ENCODE assay signal across 8 mouse cellular contexts in genomic region chr15:3979871-3980270, GRCm38 (mm10). TPM values are rescaled to one million over a fixed set of nuclear protein-coding genes. Genes with fewer than 3 reads are reported as not detected.
DNase-seq lines count a peak whose midpoint lies in the region; ATAC-seq and TF ChIP-seq lines count a peak whose summit lies in the region.

No protein-coding gene starts in this region.

- WGBS in hindbrain, postnatal 0 days, result 84% methylated on average over 3 of the region's 3 CpGs
- 83% methylated on average over 3 of the region's 3 CpGs for WGBS in midbrain, embryonic 16.5 days

- H3K9me3 ChIP-seq in hindbrain, postnatal 0 days (ENCODE audit: low read length), result no peaks in the 10 kb centered on the region
- no peaks in the 10 kb centered on the region for H3K9me3 ChIP-seq in midbrain, embryonic 16.5 days (replicated peaks; ENCODE audit: control insufficient read depth, low read length, poor library complexity, severe bottlenecking)

- H3K4me2 ChIP-seq in hindbrain, postnatal 0 days (ENCODE audit: low read depth, low read length), result peak overlapping the region; percentile 64
- H3K4me2 ChIP-seq in midbrain, embryonic 16.5 days (ENCODE audit: low read length), result peak overlapping the region; percentile 81

- H3K27me3 ChIP-seq in hindbrain, postnatal 0 days (ENCODE audit: insufficient read depth, low read length), result no peaks in the 10 kb centered on the region
- no peaks in the 10 kb centered on the region for H3K27me3 ChIP-seq in midbrain, embryonic 16.5 days (ENCODE audit: control insufficient read depth, insufficient read depth, low read depth, low read length)

- no peak for DNase-seq in layer of hippocampus, adult 2 months (ENCODE audit: low spot score in 2 of 2)
- no peak for DNase-seq in layer of hippocampus, postnatal 25 days (ENCODE audit: extremely low spot score in 1 of 2, low spot score in 1 of 2)
- DNase-seq in c-Kit-positive CD71-positive TER-119-negative erythroid progenitor cells, embryonic 14.5 days (ENCODE audit: low read depth), result peak; percentile 27
- no peak for DNase-seq in hindbrain, postnatal 0 days (ENCODE audit: low spot score)
- DNase-seq in frontal cortex, postnatal 10 days (ENCODE audit: low spot score in 2 of 2), result no peak
- no peak for DNase-seq in urinary bladder, postnatal 10 days (ENCODE audit: low spot score)

- TF ChIP-seq CTCF in layer of hippocampus, adult 2 months (conservative IDR thresholded peaks at IDR 0.05), result no peak
- TF ChIP-seq CTCF in hindbrain, postnatal 0 days (IDR thresholded peaks at IDR 0.05; ENCODE audit: low read depth), result no peak

- H3K36me3 ChIP-seq in hindbrain, postnatal 0 days (ENCODE audit: insufficient read depth, low read length), result peaks cover 3% of the 10 kb centered on the region; the same call in 1 of the 2 replicates
- H3K36me3 ChIP-seq in midbrain, embryonic 16.5 days (ENCODE audit: control insufficient read depth, insufficient read depth, low read length), result peaks cover 4% of the 10 kb centered on the region; the same call in 1 of the 2 replicates

- no peak for ATAC-seq in hindbrain, postnatal 0 days
- ATAC-seq in midbrain, embryonic 16.5 days, result peak; percentile 13; the same call in 1 of the 2 replicates
- no peak; the same call in none of the 2 replicates for ATAC-seq in frontal cortex, adult (ENCODE audit: low TSS enrichment)

- no peaks in the 10 kb centered on the region for H3K4me1 ChIP-seq in hindbrain, postnatal 0 days (ENCODE audit: insufficient read depth, low read length)
- H3K4me1 ChIP-seq in midbrain, embryonic 16.5 days (ENCODE audit: control insufficient read depth, insufficient read depth, low read length), result no peaks in the 10 kb centered on the region

- H3K9ac ChIP-seq in hindbrain, postnatal 0 days (replicated peaks; ENCODE audit: low read length), result peak overlapping the region; percentile 87; the same call in 1 of the 2 replicates
- H3K9ac ChIP-seq in midbrain, embryonic 16.5 days (ENCODE audit: low read depth, low read length), result no peak overlapping the region; the same call in 1 of the 2 replicates

- peak overlapping the region; percentile 100 for H3K27ac ChIP-seq in layer of hippocampus, adult 2 months
- H3K27ac ChIP-seq in hindbrain, postnatal 0 days, result peak overlapping the region; percentile 98
- H3K27ac ChIP-seq in midbrain, embryonic 16.5 days (ENCODE audit: low read length), result peak overlapping the region; percentile 94

- peak overlapping the region; percentile 69 for H3K4me3 ChIP-seq in layer of hippocampus, adult 2 months
- no peak overlapping the region for H3K4me3 ChIP-seq in hindbrain, postnatal 0 days (ENCODE audit: low read length)
- H3K4me3 ChIP-seq in midbrain, embryonic 16.5 days (ENCODE audit: low read depth, low read length), result peak overlapping the region; percentile 61; the same call in 1 of the 2 replicates

RNA-seq across cellular contexts. Expression of gene Fbxo4, which starts 0.5 kb away (rescaled TPM):
- 1 to 10 TPM; 9.0 to 9.6 TPM for total RNA-seq in layer of hippocampus, adult 2 months (2021)
- total RNA-seq in layer of hippocampus, postnatal 25 days (2021), result 1 to 10 TPM; 6.7 to 8.9 TPM
- 12.6 and 14.7 TPM in 2 replicates for total RNA-seq in hindbrain, postnatal 0 days (2014; rRNA removed)
- polyA plus RNA-seq in hindbrain, postnatal 0 days (2015; fragmentation: Nextera tagmentation; extraction: Ambion mirVana), result 11.2 and 11.7 TPM in 2 replicates
- polyA plus RNA-seq in midbrain, embryonic 16.5 days (2015; fragmentation: Nextera tagmentation; extraction: Ambion mirVana), result 7.5 and 9.5 TPM in 2 replicates

RNA-seq across cellular contexts. Expression of gene AW549877, which starts 15.7 kb away (rescaled TPM):
- total RNA-seq in layer of hippocampus, adult 2 months (2021), result 10 to 100 TPM; 44.3 to 44.7 TPM
- 10 to 100 TPM; 41.1 to 45.1 TPM for total RNA-seq in layer of hippocampus, postnatal 25 days (2021)
- 30.0 and 30.2 TPM in 2 replicates for total RNA-seq in hindbrain, postnatal 0 days (2014; rRNA removed)
- 23.6 and 26.2 TPM in 2 replicates for polyA plus RNA-seq in hindbrain, postnatal 0 days (2015; fragmentation: Nextera tagmentation; extraction: Ambion mirVana)
- polyA plus RNA-seq in midbrain, embryonic 16.5 days (2015; fragmentation: Nextera tagmentation; extraction: Ambion mirVana), result 44.2 and 45.3 TPM in 2 replicates

RNA-seq across cellular contexts. Expression of gene Oxct1, which starts 46.3 kb away (rescaled TPM):
- total RNA-seq in layer of hippocampus, adult 2 months (2021), result 100 to 1,000 TPM; 271 to 283 TPM
- 100 to 1,000 TPM; 339 to 348 TPM for total RNA-seq in layer of hippocampus, postnatal 25 days (2021)
- 226 and 314 TPM in 2 replicates for total RNA-seq in hindbrain, postnatal 0 days (2014; rRNA removed)
- 457 and 505 TPM in 2 replicates for polyA plus RNA-seq in hindbrain, postnatal 0 days (2015; fragmentation: Nextera tagmentation; extraction: Ambion mirVana)
- polyA plus RNA-seq in midbrain, embryonic 16.5 days (2015; fragmentation: Nextera tagmentation; extraction: Ambion mirVana), result 385 and 432 TPM in 2 replicates
